ENCODE assay signal across 27 mouse cellular contexts in the genomic region with DNA sequence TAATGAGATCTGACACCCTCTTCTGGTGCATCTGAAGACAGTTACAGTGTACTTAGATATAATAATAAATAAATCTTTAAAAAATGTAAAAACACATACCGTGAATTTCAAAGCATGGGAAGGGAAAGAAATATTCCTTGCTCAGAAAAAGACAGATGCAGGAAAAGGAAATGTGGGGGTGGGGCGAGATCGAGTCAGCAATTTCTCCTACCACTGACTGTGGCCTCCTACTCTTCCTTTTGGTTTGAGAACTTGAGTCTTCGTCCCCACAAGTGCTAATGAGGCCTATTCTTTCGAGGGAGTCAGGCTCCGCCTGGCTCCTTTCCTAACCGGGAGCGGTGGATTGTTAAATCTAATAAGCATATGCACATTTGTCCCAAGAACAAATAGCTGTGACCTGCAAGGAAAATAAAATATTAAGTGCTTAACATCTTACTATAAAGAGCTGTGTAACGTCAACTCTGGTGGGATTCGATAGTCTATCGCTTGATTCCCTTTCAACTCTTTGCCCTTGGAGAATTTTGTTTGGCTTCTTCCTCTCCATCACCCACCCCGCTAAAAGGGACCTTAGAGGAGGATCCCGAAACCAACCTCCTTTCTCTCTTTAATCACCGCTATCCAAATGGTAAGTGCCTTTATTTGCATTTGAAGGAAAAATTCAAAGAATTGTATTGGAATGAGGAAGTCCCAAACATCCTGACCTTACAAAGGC. TPM values are rescaled to one million over a fixed set of nuclear protein-coding genes. Genes with fewer than 3 reads are reported as not detected.
DNase-seq lines count a peak whose midpoint lies in the region; ATAC-seq and TF ChIP-seq lines count a peak whose summit lies in the region.
"Had no signal": no experiment of that assay in that cellular context is flagged by ENCODE, and none has a peak within 500 bp of the region (broad histone marks: within the 10 kb centered on the region; RNA-seq: fewer than 3 reads in every experiment).

No protein-coding gene starts in this region.

- no peaks in the 10 kb centered on the region for H3K9me3 ChIP-seq in kidney, embryonic 15.5 days (replicated peaks)
- H3K9me3 ChIP-seq in E14TG2a.4 (ENCODE audit: low read length): no peaks in the 10 kb centered on the region
- H3K9me3 ChIP-seq: embryonic facial prominence, embryonic 10.5 days; G1E; heart, embryonic 15.5 days; hindbrain, embryonic 13.5 days; limb, embryonic 15.5 days; midbrain, embryonic 12.5 days; neural tube, embryonic 15.5 days; stomach, embryonic 15.5 days had no signal

- H3K9ac ChIP-seq in kidney, embryonic 15.5 days: no peak overlapping the region
- H3K9ac ChIP-seq: heart, embryonic 15.5 days; hindbrain, embryonic 13.5 days; limb, embryonic 15.5 days; liver, embryonic 14.5 days; lung, embryonic 14.5 days; midbrain, embryonic 12.5 days; neural tube, embryonic 15.5 days; stomach, embryonic 15.5 days had no signal

- H3K27me3 ChIP-seq in kidney, embryonic 15.5 days: no peaks in the 10 kb centered on the region
- H3K27me3 ChIP-seq in E14TG2a.4 (ENCODE audit: insufficient read depth, low read length): no peaks in the 10 kb centered on the region
- no peaks in the 10 kb centered on the region for H3K27me3 ChIP-seq in thymus, adult 2 months (ENCODE audit: control insufficient read depth, insufficient read depth, low read length)
- H3K27me3 ChIP-seq: heart, embryonic 15.5 days; hindbrain, embryonic 13.5 days; limb, embryonic 15.5 days; midbrain, embryonic 12.5 days; neural tube, embryonic 15.5 days; Patski; stomach, embryonic 15.5 days had no signal

- no peak overlapping the region for H3K4me3 ChIP-seq in kidney, embryonic 15.5 days (replicated peaks)
- H3K4me3 ChIP-seq in E14TG2a.4 (replicated peaks; ENCODE audit: low read length): peak overlapping the region; percentile 81
- no peak overlapping the region for H3K4me3 ChIP-seq in thymus, adult 2 months (ENCODE audit: control insufficient read depth, insufficient read depth, low read length)
- no peak overlapping the region for H3K4me3 ChIP-seq in gastrocnemius, adult 2 months
- H3K4me3 ChIP-seq: embryonic facial prominence, embryonic 10.5 days; heart, embryonic 15.5 days; hindbrain, embryonic 13.5 days; layer of hippocampus, adult 2 months; limb, embryonic 15.5 days; midbrain, embryonic 12.5 days; neural tube, embryonic 15.5 days; stomach, embryonic 15.5 days had no signal

- intact Hi-C loops in gastrocnemius, adult 2 months (cut with DNase I): no loop called here

- DNase-seq in frontal cortex, postnatal 25 days (ENCODE audit: low spot score in 2 of 2): peak; percentile 5 to 35
- peak; percentile 9 to 25 for DNase-seq in kidney, postnatal 4 days
- DNase-seq in ZHBTc4 (ENCODE audit: low read depth, low spot score): peak; percentile 97
- no peak for DNase-seq in thymus, adult 2 months
- DNase-seq in gastrocnemius, adult 2 months: no peak
- DNase-seq: adrenal gland, postnatal 25 days; cerebellum, adult 11-12 months; cerebellum, postnatal 10 days; heart, postnatal 36 days; lung, embryonic 14.5 days; thymus, adult 18-20 months had no signal

- WGBS in kidney, embryonic 15.5 days: 45% methylated on average over 14 of the region's 14 CpGs
- WGBS in thymus, adult 2 months: 78% methylated on average over 14 of the region's 14 CpGs

- ATAC-seq in frontal cortex, adult (ENCODE audit: low TSS enrichment): no peak
- ATAC-seq in kidney, embryonic 15.5 days (replicated peaks; ENCODE audit: low FRiP score): no peak
- ATAC-seq: forebrain, embryonic 16.5 days; inflammation-experienced regulatory T-cells, adult 6 months; Patski had no signal

- no peak for TF ChIP-seq POLR2A in thymus, adult 2 months (IDR thresholded peaks at IDR 0.05; ENCODE audit: control insufficient read depth, extremely low read depth, insufficient read depth, low read length, poor library complexity)

- no peaks in the 10 kb centered on the region for H3K36me3 ChIP-seq in kidney, embryonic 15.5 days
- no peaks in the 10 kb centered on the region for H3K36me3 ChIP-seq in E14TG2a.4 (ENCODE audit: insufficient read depth, low read length)
- H3K36me3 ChIP-seq in thymus, adult 2 months (ENCODE audit: control insufficient read depth, insufficient read depth, low read length): no peaks in the 10 kb centered on the region
- H3K36me3 ChIP-seq: embryonic facial prominence, embryonic 10.5 days; G1E; heart, embryonic 15.5 days; hindbrain, embryonic 13.5 days; limb, embryonic 15.5 days; midbrain, embryonic 12.5 days; neural tube, embryonic 15.5 days; stomach, embryonic 15.5 days had no signal

- no peak overlapping the region for H3K4me2 ChIP-seq in kidney, embryonic 15.5 days
- H3K4me2 ChIP-seq: heart, embryonic 15.5 days; hindbrain, embryonic 13.5 days; limb, embryonic 15.5 days; lung, embryonic 14.5 days; midbrain, embryonic 12.5 days; neural tube, embryonic 15.5 days; stomach, embryonic 15.5 days had no signal

- no peak for TF ChIP-seq CTCF in E14TG2a.4 (conservative IDR thresholded peaks at IDR 0.05; ENCODE audit: low read length)
- no peak for TF ChIP-seq CTCF in thymus, adult 2 months (IDR thresholded peaks at IDR 0.05; ENCODE audit: borderline replicate concordance, control insufficient read depth, extremely low read depth, insufficient read depth, low read length, poor library complexity)
- TF ChIP-seq CTCF in gastrocnemius, adult 2 months (IDR thresholded peaks at IDR 0.05): no peak

- H3K4me1 ChIP-seq in kidney, embryonic 15.5 days: peaks cover 9% of the 10 kb centered on the region; the same call in 1 of the 2 replicates
- peaks cover 86% of the 10 kb centered on the region for H3K4me1 ChIP-seq in E14TG2a.4 (replicated peaks; ENCODE audit: low read depth, low read length)
- no peaks in the 10 kb centered on the region for H3K4me1 ChIP-seq in thymus, adult 2 months (replicated peaks; ENCODE audit: control insufficient read depth, insufficient read depth, low read length)
- H3K4me1 ChIP-seq: heart, embryonic 15.5 days; limb, embryonic 15.5 days had no signal

- no peak overlapping the region for H3K27ac ChIP-seq in kidney, embryonic 15.5 days
- no peak overlapping the region for H3K27ac ChIP-seq in thymus, adult 2 months (ENCODE audit: control insufficient read depth, insufficient read depth, low read length)
- no peak overlapping the region for H3K27ac ChIP-seq in gastrocnemius, adult 2 months
- H3K27ac ChIP-seq: embryonic facial prominence, embryonic 10.5 days; heart, embryonic 15.5 days; hindbrain, embryonic 13.5 days; layer of hippocampus, adult 2 months; limb, embryonic 15.5 days; liver, embryonic 14.5 days; midbrain, embryonic 12.5 days; neural tube, embryonic 15.5 days; stomach, embryonic 15.5 days had no signal

RNA-seq across cellular contexts. Expression of gene Jarid2, which starts 24.1 kb away (rescaled TPM):
- polyA plus RNA-seq in kidney, embryonic 15.5 days (2015; fragmentation: Nextera tagmentation; extraction: Ambion mirVana): 38.9 and 39.8 TPM in 2 replicates
- 23.7 and 24.8 TPM in 2 replicates for polyA plus RNA-seq in thymus, adult 2 months (2012; rRNA removed)
- total RNA-seq in gastrocnemius, adult 2 months (2021): 10 to 100 TPM; 26.0 to 29.0 TPM

Comparison
In these comparisons a context has a peak if more than half of its experiments do, and no peak if none do; other contexts are left out.
1. DNase-seq: peak in frontal cortex, postnatal 25 days (2 of 2), kidney, postnatal 4 days (2 of 2) and ZHBTc4 (single experiment); none in thymus, adult 2 months (single experiment) and gastrocnemius, adult 2 months (single experiment).